Mouse (Mus musculus) cortical plate, adult 2 months (tissue): Measurements from ENCODE around the gene Fbxo41.

Experiments
- CTCF ChIP-seq: fragments of 200-500 bp; IDR thresholded peaks from 2 replicates; pipeline ENCODE4 v1.5.1; 2011; ENCODE audit warnings: mild to moderate bottlenecking, control low read depth, low read length; ENCODE audit not compliant: insufficient read depth; ENCODE audit errors: extremely low read depth
- POLR2A ChIP-seq: fragments of 200-500 bp; IDR thresholded peaks from 2 replicates; pipeline ENCODE4 v1.6.1; 2011; ENCODE audit warnings: mild to moderate bottlenecking, low read length, control low read depth; ENCODE audit not compliant: insufficient read depth; ENCODE audit errors: extremely low read depth

DNA sequence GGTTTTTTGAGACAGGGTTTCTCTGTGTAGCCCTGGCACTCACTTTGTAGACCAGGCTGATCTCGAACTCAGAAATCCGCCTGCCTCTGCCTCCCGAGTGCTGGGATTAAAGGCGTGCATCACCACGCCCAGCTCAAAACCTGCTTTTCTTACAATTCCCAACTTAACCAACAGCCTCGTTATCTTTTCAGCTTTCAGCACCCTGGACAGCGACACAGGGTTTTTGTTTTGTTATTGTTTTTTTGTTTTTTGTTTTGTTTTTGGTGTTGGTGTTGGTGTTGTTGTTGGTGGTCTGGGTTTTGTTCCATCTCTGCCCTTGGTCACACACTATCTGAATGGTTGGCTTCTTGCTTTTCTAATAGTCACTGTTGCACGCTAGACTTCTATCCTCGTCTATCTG, 4.6 kb downstream of the Fbxo41 start:
- TF ChIP-seq CTCF (no peak), POLR2A (no peak)
